Mouse (Mus musculus) midbrain, embryonic 10.5 days (tissue): ENCODE measurements around the gene Mgat3. TPM values are rescaled to one million over a fixed set of nuclear protein-coding genes. Genes with fewer than 3 reads are reported as not detected.

ENCODE experiments used
- DNase-seq: peaks from one replicate; pipeline ENCODE4 v3.0.0-alpha.2; 2017; ENCODE audit warnings: low spot score
- H3K27ac ChIP-seq: fragments of 300-500 bp; sonication (generic); replicated peaks from 2 replicates; pipeline ENCODE4 v1.5.1; 2016; ENCODE audit warnings: mild to moderate bottlenecking
- H3K27me3 ChIP-seq: fragments of 300-500 bp; sonication (generic); 2 replicates; pipeline ENCODE4 v1.6.1; 2016; ENCODE audit warnings: low read depth, mild to moderate bottlenecking; ENCODE audit not compliant: poor library complexity, severe bottlenecking
- H3K36me3 ChIP-seq: fragments of 300-500 bp; sonication (generic); 2 replicates; pipeline ENCODE4 v1.6.1; 2016; ENCODE audit warnings: mild to moderate bottlenecking, moderate library complexity
- H3K4me1 ChIP-seq: fragments of 300-500 bp; sonication (generic); 2 replicates; pipeline ENCODE4 v1.6.1; 2016
- H3K4me3 ChIP-seq: fragments of 300-500 bp; sonication (generic); 2 replicates; pipeline ENCODE4 v1.5.1; 2016; ENCODE audit warnings: mild to moderate bottlenecking, moderate library complexity
- H3K9me3 ChIP-seq: fragments of 300-500 bp; sonication (generic); replicated peaks from 2 replicates; pipeline ENCODE4 v1.6.1; 2016; ENCODE audit warnings: mild to moderate bottlenecking
- WGBS: fragments of 180-500 bp; shearing (Covaris S2); methylation state at CpG from one replicate; pipeline ENCODE4 v1.1.7; 2016; 5-methylcytosine and 5-hydroxymethylcytosine counted together
- polyA plus RNA-seq: library from polyadenylated mRNA; unstranded; fragments of >200 nt; fragmentation: Nextera tagmentation; extraction: Ambion mirVana; gene quantifications from 2 replicates; pipeline ENCODE4 v1.2.1, GENCODE M21; 2016

Mgat3 gene
- polyA plus RNA-seq, 1 experiment from 2014 or later, result 5.9 TPM

GRCm38 (mm10) chr15:80219211-80219610 is 45.7 kb downstream of the Mgat3 start:
- Histone ChIP-seq H3K27ac (peak overlapping the region; percentile 58), H3K4me1 (peaks cover 15% of the 10 kb centered on the region), H3K4me3 (no peak overlapping the region), H3K27me3 (no peaks in the 10 kb centered on the region), H3K9me3 (no peaks in the 10 kb centered on the region), H3K36me3 (no peaks in the 10 kb centered on the region)
- 58% methylated on average over 14 of the region's 14 CpGs for WGBS
- DNase-seq, result peak; percentile 21

GRCm38 (mm10) chr15:80219705-80220657 is 46.5 kb downstream of the Mgat3 start:
- Histone ChIP-seq H3K27ac (peak overlapping the region; percentile 58), H3K9me3 (no peaks in the 10 kb centered on the region), H3K36me3 (no peaks in the 10 kb centered on the region), H3K4me1 (peaks cover 15% of the 10 kb centered on the region), H3K4me3 (no peak overlapping the region), H3K27me3 (no peaks in the 10 kb centered on the region)
- 75% methylated on average over 4 of the region's 4 CpGs for WGBS
- DNase-seq, result no peak

GRCm38 (mm10) chr15:80221031-80221430 is 47.5 kb downstream of the Mgat3 start:
- Histone ChIP-seq H3K36me3 (no peaks in the 10 kb centered on the region), H3K4me1 (peaks cover 9% of the 10 kb centered on the region), H3K9me3 (no peaks in the 10 kb centered on the region), H3K27me3 (no peaks in the 10 kb centered on the region), H3K4me3 (no peak overlapping the region), H3K27ac (no peak overlapping the region)
- WGBS, result 72% methylated on average over 8 of the region's 8 CpGs
- no peak for DNase-seq

- H3K4me1 ChIP-seq, result peaks cover 17% of the 10 kb centered on the region
- H3K27me3 ChIP-seq, result no peaks in the 10 kb centered on the region
- H3K36me3 ChIP-seq, result no peaks in the 10 kb centered on the region
- H3K4me3 ChIP-seq, result no peak overlapping the region
- no peak overlapping the region for H3K27ac ChIP-seq
- WGBS, result 92% methylated on average over 7 of the region's 7 CpGs
- no peaks in the 10 kb centered on the region for H3K9me3 ChIP-seq
- DNase-seq, result no peak
Measured at GRCm38 (mm10) chr15:80223751-80224150, 50.2 kb downstream of the Mgat3 start.

GRCm38 (mm10) chr15:80225208-80225607 is 51.7 kb downstream of the Mgat3 start:
- Histone ChIP-seq H3K9me3 (no peaks in the 10 kb centered on the region), H3K27me3 (peaks cover 10% of the 10 kb centered on the region; the same call in 1 of the 2 replicates), H3K27ac (no peak overlapping the region), H3K36me3 (no peaks in the 10 kb centered on the region), H3K4me3 (no peak overlapping the region), H3K4me1 (peaks cover 10% of the 10 kb centered on the region)
- DNase-seq, result peak; percentile 75
- WGBS, result 25% methylated on average over 9 of the region's 9 CpGs

- peak; percentile 61 for DNase-seq
- Histone ChIP-seq H3K4me3 (no peak overlapping the region), H3K4me1 (peaks cover 10% of the 10 kb centered on the region), H3K27me3 (peaks cover 12% of the 10 kb centered on the region; the same call in 1 of the 2 replicates), H3K36me3 (no peaks in the 10 kb centered on the region), H3K27ac (no peak overlapping the region), H3K9me3 (no peaks in the 10 kb centered on the region)
- WGBS, result 48% methylated on average over 2 of the region's 2 CpGs
Measured at GRCm38 (mm10) chr15:80225796-80226195, 52.3 kb downstream of the Mgat3 start.

- no peak for DNase-seq
- Histone ChIP-seq H3K27ac (peak overlapping the region; percentile 28; the same call in 1 of the 2 replicates), H3K36me3 (no peaks in the 10 kb centered on the region), H3K9me3 (no peaks in the 10 kb centered on the region), H3K27me3 (peaks cover 12% of the 10 kb centered on the region; the same call in 1 of the 2 replicates), H3K4me3 (no peak overlapping the region), H3K4me1 (peaks cover 20% of the 10 kb centered on the region)
- 75% methylated on average over 17 of the region's 17 CpGs for WGBS
Measured at GRCm38 (mm10) chr15:80228071-80228800, 54.7 kb downstream of the Mgat3 start.

- peaks cover 21% of the 10 kb centered on the region for H3K36me3 ChIP-seq
- H3K9me3 ChIP-seq, result no peaks in the 10 kb centered on the region
- H3K27me3 ChIP-seq, result peaks cover 12% of the 10 kb centered on the region; the same call in 1 of the 2 replicates
- peak overlapping the region; percentile 23; the same call in 1 of the 2 replicates for H3K27ac ChIP-seq
- DNase-seq, result peak; percentile 61
- H3K4me3 ChIP-seq, result no peak overlapping the region
- WGBS, result 38% methylated on average over 2 of the region's 2 CpGs
- peaks cover 41% of the 10 kb centered on the region for H3K4me1 ChIP-seq
Measured at GRCm38 (mm10) chr15:80232331-80232730, 58.8 kb downstream of the Mgat3 start.

- Histone ChIP-seq H3K27ac (peak overlapping the region; percentile 93), H3K27me3 (peaks cover 12% of the 10 kb centered on the region; the same call in 1 of the 2 replicates), H3K4me3 (peak overlapping the region; percentile 84), H3K36me3 (peaks cover 28% of the 10 kb centered on the region), H3K4me1 (peaks cover 38% of the 10 kb centered on the region), H3K9me3 (no peaks in the 10 kb centered on the region)
- DNase-seq, result no peak
- 72% methylated on average over 4 of the region's 4 CpGs for WGBS
Measured at GRCm38 (mm10) chr15:80233053-80233452, 59.5 kb downstream of the Mgat3 start.

- Histone ChIP-seq H3K27me3 (peaks cover 12% of the 10 kb centered on the region; the same call in 1 of the 2 replicates), H3K27ac (peak within 1 kb of the TSS; percentile 93), H3K4me3 (peak within 1 kb of the TSS; percentile 84), H3K4me1 (peaks cover 31% of the 10 kb centered on the region), H3K36me3 (peaks cover 36% of the 10 kb centered on the region), H3K9me3 (no peaks in the 10 kb centered on the region)
- DNase-seq, result peak; percentile 97
- WGBS, result under 1% methylated on average over 67 of the region's 67 CpGs
Measured at GRCm38 (mm10) chr15:80233733-80234509, 60.4 kb downstream of the Mgat3 start, which contains the start of gene Mief1. Mief1 (plus strand) TSS chr15:80234018.

- DNase-seq, result no peak
- H3K27me3 ChIP-seq, result no peaks in the 10 kb centered on the region
- H3K9me3 ChIP-seq, result no peaks in the 10 kb centered on the region
- peak within 1 kb of the TSS; percentile 84 for H3K4me3 ChIP-seq
- peaks cover 31% of the 10 kb centered on the region for H3K4me1 ChIP-seq
- peaks cover 46% of the 10 kb centered on the region for H3K36me3 ChIP-seq
- H3K27ac ChIP-seq, result peak within 1 kb of the TSS; percentile 93
- WGBS, result 96% methylated on average over 9 of the region's 9 CpGs
Measured at GRCm38 (mm10) chr15:80235535-80235934, 62.0 kb downstream of the Mgat3 start, which contains the start of gene AC140267.1. AC140267.1 (plus strand) TSS chr15:80235835.

- DNase-seq, result no peak
- H3K27ac ChIP-seq, result no peak overlapping the region
- 91% methylated on average over 12 of the region's 12 CpGs for WGBS
- H3K4me1 ChIP-seq, result no peaks in the 10 kb centered on the region
- H3K27me3 ChIP-seq, result no peaks in the 10 kb centered on the region
- H3K4me3 ChIP-seq, result no peak overlapping the region
- H3K36me3 ChIP-seq, result peaks cover 91% of the 10 kb centered on the region
- H3K9me3 ChIP-seq, result no peaks in the 10 kb centered on the region
Measured at GRCm38 (mm10) chr15:80248135-80248534, 74.6 kb downstream of the Mgat3 start.
